Mouse (Mus musculus): ENCODE results near the gene Tex52.

Tex52 gene

DNA sequence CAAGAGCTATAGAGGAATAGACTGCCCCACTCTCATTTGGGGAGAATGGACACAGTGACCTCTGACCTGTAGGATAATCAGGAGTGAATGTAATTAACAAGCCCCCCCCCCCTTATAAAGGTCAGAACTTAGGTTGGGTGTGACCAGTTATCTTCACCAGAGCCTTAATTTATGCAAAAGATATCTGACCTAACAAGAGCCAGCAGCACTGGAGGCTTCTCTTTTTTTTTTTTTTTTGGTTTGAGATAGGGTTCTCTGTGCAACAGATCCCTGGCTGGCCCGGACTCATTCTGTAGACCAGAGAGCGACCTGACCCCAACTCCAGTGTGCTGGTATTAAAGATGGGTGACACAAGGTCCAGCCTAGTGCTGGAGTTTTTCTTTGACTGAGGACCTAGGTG lies 54.0 kb downstream of the Tex52 start:
- no peak for DNase-seq (ENCODE audit: low spot score)

GRCm38 (mm10) chr6:128429826-128430225 lies 54.6 kb downstream of the Tex52 start:
- no peak for DNase-seq (ENCODE audit: low spot score)

- no peak for DNase-seq (ENCODE audit: low spot score)
Observed at GRCm38 (mm10) chr6:128432356-128432915, 57.2 kb downstream of the Tex52 start.

GRCm38 (mm10) chr6:128433566-128433965 lies 58.3 kb downstream of the Tex52 start:
- DNase-seq (ENCODE audit: low spot score), result no peak
